Mouse (Mus musculus): ENCODE measurements around the gene Fads3.

The Fads3 gene

GRCm38 (mm10) chr19:10052698-10053097 is 11.3 kb downstream of the Fads3 start:
- no peak for DNase-seq (ENCODE audit: low read depth, low spot score)

- no peak for DNase-seq (ENCODE audit: low read depth, low spot score)
Observed at GRCm38 (mm10) chr19:10053692-10054260, 12.4 kb downstream of the Fads3 start.

GRCm38 (mm10) chr19:10054361-10055075 is 13.1 kb downstream of the Fads3 start:
- DNase-seq (ENCODE audit: low read depth, low spot score), result no peak

GRCm38 (mm10) chr19:10055261-10055660 is 13.9 kb downstream of the Fads3 start:
- DNase-seq (ENCODE audit: low read depth, low spot score), result no peak

GRCm38 (mm10) chr19:10055783-10056660 is 14.7 kb downstream of the Fads3 start:
- no peak for DNase-seq (ENCODE audit: low read depth, low spot score)

- no peak for DNase-seq (ENCODE audit: low read depth, low spot score)
Observed at GRCm38 (mm10) chr19:10056686-10057085, 15.3 kb downstream of the Fads3 start.

- no peak for DNase-seq (ENCODE audit: low read depth, low spot score)
Observed at GRCm38 (mm10) chr19:10057486-10058351, 16.4 kb downstream of the Fads3 start.

- no peak for DNase-seq (ENCODE audit: low read depth, low spot score)
Observed at GRCm38 (mm10) chr19:10058352-10058825, 17.0 kb downstream of the Fads3 start.

- no peak for DNase-seq (ENCODE audit: low read depth, low spot score)
Observed at GRCm38 (mm10) chr19:10058876-10059427, 17.6 kb downstream of the Fads3 start.

- DNase-seq (ENCODE audit: low read depth, low spot score), result peak; percentile 82
Observed at GRCm38 (mm10) chr19:10059911-10060567, 18.7 kb downstream of the Fads3 start.

- DNase-seq (ENCODE audit: low read depth, low spot score), result no peak
Observed at GRCm38 (mm10) chr19:10060783-10061590, 19.6 kb downstream of the Fads3 start.

- no peak for DNase-seq (ENCODE audit: low read depth, low spot score)
Observed at GRCm38 (mm10) chr19:10061624-10062023, 20.3 kb downstream of the Fads3 start.

- no peak for DNase-seq (ENCODE audit: low read depth, low spot score)
Observed at GRCm38 (mm10) chr19:10062292-10062691, 20.9 kb downstream of the Fads3 start.

GRCm38 (mm10) chr19:10062862-10063261 is 21.5 kb downstream of the Fads3 start:
- DNase-seq (ENCODE audit: low read depth, low spot score), result no peak

- DNase-seq (ENCODE audit: low read depth, low spot score), result peak; percentile 50
Observed at GRCm38 (mm10) chr19:10064173-10065012, 23.0 kb downstream of the Fads3 start.

GRCm38 (mm10) chr19:10065465-10066188 is 24.3 kb downstream of the Fads3 start:
- DNase-seq (ENCODE audit: low read depth, low spot score), result no peak

- no peak for DNase-seq (ENCODE audit: low read depth, low spot score)
Observed at GRCm38 (mm10) chr19:10066189-10066500, 24.8 kb downstream of the Fads3 start.

GRCm38 (mm10) chr19:10066502-10066901 is 25.1 kb downstream of the Fads3 start:
- DNase-seq (ENCODE audit: low read depth, low spot score), result no peak
